Mouse (Mus musculus) forebrain, postnatal 0 days (tissue): Measurements from ENCODE around the gene Fchsd2. TPM values are rescaled to one million over a fixed set of nuclear protein-coding genes. Genes with fewer than 3 reads are reported as not detected.
"Not testable (repeated sequence)": the region's sequence is repeated elsewhere in the genome, so short reads cannot be mapped to it uniquely, and the experiment has no call there.

ENCODE experiments used
- ATAC-seq: fragments of 200-750 bp; cut with Nextera tagmentation; 2 replicates; pipeline ENCODE4 v1.8.0; 2017; ENCODE audit warnings: mild to moderate bottlenecking, moderate library complexity
- DNase-seq: peaks from one replicate; pipeline ENCODE4 v3.0.0-alpha.2; 2015
- H3K27ac ChIP-seq: fragments of 300-500 bp; sonication (generic); 2 replicates; pipeline ENCODE4 v1.5.1; 2014; ENCODE audit warnings: low read depth, mild to moderate bottlenecking, antibody characterized with exemption, low read length, moderate library complexity, mixed read lengths
- H3K27me3 ChIP-seq: fragments of 300-500 bp; sonication (generic); 2 replicates; pipeline ENCODE4 v1.6.1; 2014; ENCODE audit warnings: mild to moderate bottlenecking, low read length, mixed read lengths; ENCODE audit not compliant: insufficient read depth
- H3K36me3 ChIP-seq: fragments of 300-500 bp; sonication (generic); 2 replicates; pipeline ENCODE4 v1.6.1; 2014; ENCODE audit warnings: mild to moderate bottlenecking, moderate library complexity; ENCODE audit not compliant: insufficient read depth
- H3K4me1 ChIP-seq: fragments of 300-500 bp; sonication (generic); 2 replicates; pipeline ENCODE4 v1.6.1; 2014; ENCODE audit warnings: antibody characterized with exemption; ENCODE audit not compliant: insufficient read depth
- H3K4me2 ChIP-seq: fragments of 300-500 bp; sonication (generic); 2 replicates; pipeline ENCODE4 v1.6.1; 2014; ENCODE audit warnings: low read depth, mild to moderate bottlenecking, moderate library complexity
- H3K4me3 ChIP-seq: fragments of 300-500 bp; sonication (generic); 2 replicates; pipeline ENCODE4 v1.5.1; 2014; ENCODE audit warnings: low read depth, low read length, mixed read lengths
- H3K9ac ChIP-seq: fragments of 300-500 bp; sonication (generic); 2 replicates; pipeline ENCODE4 v1.6.1; 2014; ENCODE audit warnings: mild to moderate bottlenecking
- H3K9me3 ChIP-seq: fragments of 300-500 bp; sonication (generic); 2 replicates; pipeline ENCODE4 v1.6.1; 2016; ENCODE audit warnings: low read length
- CTCF ChIP-seq: sonication (generic); IDR thresholded peaks from 2 replicates; pipeline ENCODE4 v1.5.1; 2016; ENCODE audit warnings: antibody characterized with exemption, control low read depth, low read depth
- WGBS: fragments of 180-500 bp; shearing (Covaris S2); extraction: QIAGEN DNeasy Blood & Tissue Kit; methylation state at CpG from one replicate; pipeline ENCODE4 v1.1.7; 2014; 5-methylcytosine and 5-hydroxymethylcytosine counted together
- polyA plus RNA-seq: library from polyadenylated mRNA; unstranded; fragments of >200 nt; fragmentation: Nextera tagmentation; extraction: Ambion mirVana; gene quantifications from 2 replicates; pipeline ENCODE4 v1.2.1, GENCODE M21; 2015
- total RNA-seq: library from RNA; depleted of rRNA; stranded (reverse); fragments of >200 nt; gene quantifications from 2 replicates; pipeline ENCODE4 v1.2.3, GENCODE M21; 2014

Gene Fchsd2
- total and polyA plus RNA-seq, 2 experiments from 2014 or later, result 36.3 to 66.8 TPM

- H3K9ac ChIP-seq, result no peak overlapping the region
- ATAC-seq, result no peak
- H3K27me3 ChIP-seq, result no peaks in the 10 kb centered on the region
- WGBS, result 43% methylated on average over 6 of the region's 6 CpGs
- no peak for TF ChIP-seq CTCF
- H3K4me2 ChIP-seq, result no peak overlapping the region
- H3K9me3 ChIP-seq, result no peaks in the 10 kb centered on the region
- H3K4me1 ChIP-seq, result no peaks in the 10 kb centered on the region
- no peaks in the 10 kb centered on the region for H3K36me3 ChIP-seq
- H3K27ac ChIP-seq, result no peak overlapping the region
- no peak overlapping the region for H3K4me3 ChIP-seq
- DNase-seq, result no peak
These were observed 38.6 kb downstream of the Fchsd2 start for GRCm38 (mm10) chr7:101131281-101131680.

- no peaks in the 10 kb centered on the region for H3K4me1 ChIP-seq
- no peak for DNase-seq
- 96% methylated on average over 2 of the region's 2 CpGs for WGBS
- no peak overlapping the region for H3K4me2 ChIP-seq
- H3K36me3 ChIP-seq, result no peaks in the 10 kb centered on the region
- no peak overlapping the region for H3K4me3 ChIP-seq
- no peak for ATAC-seq
- H3K9ac ChIP-seq, result no peak overlapping the region
- no peak for TF ChIP-seq CTCF
- no peaks in the 10 kb centered on the region for H3K27me3 ChIP-seq
- no peak overlapping the region for H3K27ac ChIP-seq
- H3K9me3 ChIP-seq, result no peaks in the 10 kb centered on the region
These were observed 40.9 kb downstream of the Fchsd2 start for GRCm38 (mm10) chr7:101133591-101133990.

- no peak overlapping the region for H3K4me2 ChIP-seq
- ATAC-seq, result no peak
- no peaks in the 10 kb centered on the region for H3K9me3 ChIP-seq
- no peak overlapping the region for H3K4me3 ChIP-seq
- no peak for DNase-seq
- WGBS, result 100% methylated on average over 2 of the region's 2 CpGs
- no peak overlapping the region for H3K9ac ChIP-seq
- no peaks in the 10 kb centered on the region for H3K36me3 ChIP-seq
- no peaks in the 10 kb centered on the region for H3K27me3 ChIP-seq
- TF ChIP-seq CTCF, result no peak
- no peak overlapping the region for H3K27ac ChIP-seq
- no peaks in the 10 kb centered on the region for H3K4me1 ChIP-seq
These were observed 41.5 kb downstream of the Fchsd2 start for GRCm38 (mm10) chr7:101134117-101134516.

- Histone ChIP-seq H3K27ac (no peak overlapping the region), H3K4me2 (no peak overlapping the region), H3K9ac (no peak overlapping the region), H3K27me3 (no peaks in the 10 kb centered on the region), H3K4me3 (no peak overlapping the region), H3K9me3 (no peaks in the 10 kb centered on the region), H3K36me3 (no peaks in the 10 kb centered on the region), H3K4me1 (no peaks in the 10 kb centered on the region)
- no peak for TF ChIP-seq CTCF
- ATAC-seq (no peak), DNase-seq (no peak)
- WGBS, result 79% methylated on average over 1 of the region's 1 CpGs
These were observed 46.2 kb downstream of the Fchsd2 start for GRCm38 (mm10) chr7:101138819-101139218.

GRCm38 (mm10) chr7:101142907-101143306 lies 50.2 kb downstream of the Fchsd2 start:
- H3K27me3 ChIP-seq, result no peaks in the 10 kb centered on the region
- H3K4me3 ChIP-seq, result no peak overlapping the region
- H3K4me1 ChIP-seq, result no peaks in the 10 kb centered on the region
- no peak for TF ChIP-seq CTCF
- DNase-seq (no peak), ATAC-seq (no peak)
- H3K4me2 ChIP-seq, result no peak overlapping the region
- H3K9ac ChIP-seq, result no peak overlapping the region
- WGBS, result 41% methylated on average over 2 of the region's 2 CpGs
- no peaks in the 10 kb centered on the region for H3K9me3 ChIP-seq
- H3K27ac ChIP-seq, result no peak overlapping the region
- no peaks in the 10 kb centered on the region for H3K36me3 ChIP-seq

- Histone ChIP-seq H3K9me3 (no peaks in the 10 kb centered on the region), H3K4me2 (no peak overlapping the region), H3K27ac (no peak overlapping the region), H3K4me1 (no peaks in the 10 kb centered on the region), H3K27me3 (no peaks in the 10 kb centered on the region), H3K9ac (no peak overlapping the region), H3K36me3 (no peaks in the 10 kb centered on the region), H3K4me3 (no peak overlapping the region)
- ATAC-seq (no peak), DNase-seq (no peak)
- no peak for TF ChIP-seq CTCF
- 81% methylated on average over 2 of the region's 2 CpGs for WGBS
These were observed 51.6 kb downstream of the Fchsd2 start for GRCm38 (mm10) chr7:101144222-101144621.

- no peak overlapping the region for H3K4me2 ChIP-seq
- DNase-seq, result no peak
- no peaks in the 10 kb centered on the region for H3K4me1 ChIP-seq
- H3K9me3 ChIP-seq, result no peaks in the 10 kb centered on the region
- H3K36me3 ChIP-seq, result no peaks in the 10 kb centered on the region
- H3K4me3 ChIP-seq, result no peak overlapping the region
- H3K27me3 ChIP-seq, result no peaks in the 10 kb centered on the region
- H3K27ac ChIP-seq, result no peak overlapping the region
- no peak for ATAC-seq
- WGBS, result 71% methylated on average over 3 of the region's 3 CpGs
- TF ChIP-seq CTCF, result no peak
- H3K9ac ChIP-seq, result no peak overlapping the region
These were observed 56.4 kb downstream of the Fchsd2 start for GRCm38 (mm10) chr7:101149039-101149438.

GRCm38 (mm10) chr7:101154883-101155282 lies 62.2 kb downstream of the Fchsd2 start:
- H3K4me1 ChIP-seq, H3K9ac ChIP-seq, DNase-seq, H3K27me3 ChIP-seq, ATAC-seq, H3K27ac ChIP-seq, H3K9me3 ChIP-seq, H3K4me2 ChIP-seq, H3K36me3 ChIP-seq, H3K4me3 ChIP-seq: not testable (repeated sequence)
- 97% methylated on average over 15 of the region's 15 CpGs for WGBS
